Mouse (Mus musculus) cerebellum, postnatal 10 days (tissue): ENCODE data around the gene Asxl1.

Source experiments
- DNase-seq, 2 experiments: peaks; one replicate each; pipeline ENCODE4 v3.0.0; 2021; ENCODE audit warnings: mixed read lengths in 2 of 2

Gene Asxl1

DNA sequence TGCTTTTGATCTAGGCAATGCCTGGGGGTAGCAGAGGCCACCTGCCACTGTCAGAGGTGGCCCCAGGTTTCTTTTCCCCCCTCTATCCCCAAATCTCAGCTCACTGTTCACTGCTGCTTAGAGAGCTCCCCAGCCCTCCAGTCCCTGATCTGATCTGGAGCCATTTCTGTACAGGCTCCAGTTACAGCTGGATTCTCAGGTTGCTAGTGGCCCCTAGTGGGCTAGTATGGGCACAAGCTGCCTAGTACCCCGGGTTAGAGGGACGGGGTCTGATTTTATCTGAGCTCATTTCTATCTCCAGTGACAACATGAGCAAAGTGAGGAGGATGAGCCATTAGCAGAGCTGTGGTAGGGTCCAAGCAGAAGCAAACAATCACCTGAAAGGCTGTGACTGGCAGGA is 69.0 kb downstream of the Asxl1 start:
- peak in 1 of 2 experiments; percentile 46 for DNase-seq

DNA sequence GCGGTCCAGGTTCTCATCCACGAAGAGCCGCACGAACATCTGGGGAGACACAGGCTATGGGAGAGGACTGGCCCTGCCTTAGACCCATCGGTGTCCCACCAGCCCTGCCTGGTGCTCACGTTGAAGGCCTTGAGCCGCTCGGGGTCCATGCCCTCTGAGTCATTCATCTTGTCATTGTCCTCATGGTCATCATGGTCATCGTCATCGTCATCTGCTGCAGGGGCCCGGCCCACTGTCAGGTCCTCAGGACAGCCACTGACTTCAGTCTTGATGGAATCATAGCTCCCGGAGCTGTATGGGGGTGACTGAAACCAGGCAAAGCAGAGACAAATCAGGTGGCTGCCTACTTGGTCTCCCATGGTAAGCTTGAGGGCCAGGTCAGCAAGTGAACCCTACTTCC is 72.2 kb downstream of the Asxl1 start:
- no peak for DNase-seq

DNA sequence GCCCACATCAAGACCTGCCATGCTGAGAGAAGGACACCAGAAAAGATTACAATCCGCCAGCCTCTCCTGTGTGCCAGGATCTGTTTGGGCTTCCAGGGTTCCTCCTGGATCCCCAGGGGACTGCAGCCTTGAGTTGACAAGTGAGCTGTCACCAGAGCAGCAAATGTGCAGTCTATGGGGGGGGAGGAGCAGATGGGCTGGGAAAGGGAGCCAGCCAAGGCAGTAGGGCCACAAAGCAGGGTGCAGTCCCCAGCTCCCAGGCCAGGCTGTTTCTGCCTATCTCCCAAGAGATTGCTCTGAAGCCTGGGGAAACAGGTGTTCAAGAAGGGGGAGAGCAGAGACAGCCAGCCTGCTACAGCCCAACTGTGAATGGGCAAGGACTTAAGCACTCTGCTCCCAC is 72.8 kb downstream of the Asxl1 start:
- DNase-seq: peak in 1 of 2 experiments; percentile 59

DNA sequence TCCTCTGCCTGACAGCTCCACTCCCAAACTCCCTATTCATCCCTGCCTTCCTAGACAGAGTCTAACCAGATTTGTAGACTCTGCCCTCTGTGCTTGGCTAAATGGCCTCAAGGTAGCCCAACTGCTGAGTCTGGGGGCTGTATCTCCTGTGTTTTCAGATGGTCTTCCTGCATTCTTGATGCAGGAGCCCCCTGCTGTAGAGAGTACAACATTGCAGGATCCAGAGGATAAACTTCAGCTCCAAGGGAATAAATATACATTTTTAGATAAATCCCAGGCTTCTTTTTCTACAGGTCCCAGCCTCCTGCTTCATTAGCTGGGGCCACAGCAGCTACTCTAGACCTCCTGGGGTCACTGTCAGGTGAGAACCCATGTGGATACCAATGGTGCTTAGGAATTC is 75.6 kb downstream of the Asxl1 start:
- DNase-seq: no peak

DNA sequence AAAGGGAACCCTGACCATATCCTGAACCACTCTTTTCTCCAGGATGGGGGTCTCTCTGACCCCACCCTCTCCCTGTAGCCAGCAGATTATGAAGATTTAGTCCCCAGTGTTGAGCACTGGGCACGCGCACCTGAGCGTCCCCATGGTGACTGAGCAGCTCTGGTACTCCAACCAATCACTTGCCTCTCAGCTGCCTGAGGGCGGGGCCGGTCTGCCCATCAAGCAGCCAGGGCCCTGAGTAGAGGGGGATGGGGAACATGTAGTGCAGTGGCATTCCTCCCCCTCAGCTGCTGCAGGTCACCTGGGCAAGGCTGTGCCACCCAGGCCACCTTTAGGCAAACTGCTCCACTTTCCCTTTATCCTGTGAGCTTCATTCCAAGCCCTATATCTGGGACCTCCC is 76.4 kb downstream of the Asxl1 start:
- DNase-seq: peak; percentile 57 to 63

DNA sequence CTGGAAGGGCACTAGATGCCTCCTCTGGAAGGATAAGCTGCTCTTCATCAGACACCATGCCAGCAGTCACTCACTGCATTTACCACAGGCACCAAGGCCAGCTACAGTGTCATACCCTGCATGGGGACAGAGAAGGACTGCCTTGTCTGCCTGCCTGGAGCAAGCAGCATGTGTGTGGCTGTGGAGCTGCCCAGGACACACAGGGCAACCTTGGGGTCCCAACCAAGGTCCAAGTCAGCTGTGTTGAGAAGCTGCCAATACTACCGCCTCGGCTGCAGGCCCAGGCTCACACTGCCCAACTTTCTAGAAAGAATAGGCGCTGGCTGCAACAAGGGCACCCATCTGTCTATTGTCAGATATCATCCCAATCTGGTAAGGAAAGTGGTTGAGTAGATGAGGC is 77.5 kb downstream of the Asxl1 start:
- DNase-seq: peak; percentile 48 to 54

DNA sequence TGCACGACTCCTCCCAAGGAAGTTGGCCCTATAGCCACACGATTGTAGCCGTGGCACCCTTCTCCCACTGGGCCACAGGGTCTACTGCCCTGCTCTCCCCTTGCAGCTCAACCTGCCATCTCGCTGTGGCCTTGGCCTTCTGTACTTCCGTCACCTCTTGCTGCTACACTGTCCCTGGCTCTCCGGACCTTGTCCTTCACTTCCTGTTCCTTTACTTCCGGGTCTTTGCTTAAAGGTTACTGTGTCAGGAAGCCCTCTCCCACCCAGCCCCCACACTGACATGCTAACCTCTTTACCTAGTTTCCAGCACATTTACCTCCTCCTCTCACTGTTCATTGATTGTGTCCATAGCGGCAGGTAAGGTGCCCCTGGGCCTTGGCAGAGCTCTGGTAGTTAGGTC is 78.9 kb downstream of the Asxl1 start:
- DNase-seq: no peak

DNA sequence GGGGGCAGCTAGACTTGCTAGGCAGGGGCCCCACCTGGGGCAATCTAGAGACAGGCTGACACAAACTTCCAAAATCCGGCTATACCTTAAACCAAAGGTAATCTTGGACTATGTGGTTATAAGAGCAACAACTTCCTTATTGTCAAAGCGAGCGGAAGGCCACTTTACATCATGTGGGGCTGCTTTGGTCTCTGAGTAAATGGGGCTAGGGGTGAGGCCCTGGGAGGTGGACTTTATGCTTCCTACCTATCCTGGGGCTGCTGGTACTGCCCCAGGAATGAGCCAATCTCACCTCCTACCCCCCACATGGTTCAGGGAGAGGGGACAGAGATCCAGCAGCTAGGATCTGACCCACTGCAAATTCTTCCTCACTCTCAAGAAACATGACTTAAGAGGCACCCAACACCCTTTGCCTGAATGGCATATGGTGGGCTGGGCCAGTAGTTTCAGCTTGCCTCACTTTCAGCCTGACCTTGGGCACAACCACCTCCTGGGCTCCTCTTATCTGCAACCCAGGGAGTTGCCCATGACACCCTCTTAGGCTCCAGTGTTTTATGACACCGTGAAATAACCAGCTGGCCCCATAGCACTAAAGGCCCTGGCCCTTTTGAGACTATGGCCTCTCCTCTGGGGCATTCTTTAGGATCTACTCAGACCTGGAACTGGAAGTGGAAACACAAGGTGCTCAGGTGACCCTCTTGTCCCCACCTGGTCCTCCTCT is 79.7 kb downstream of the Asxl1 start:
- no peak for DNase-seq

DNA sequence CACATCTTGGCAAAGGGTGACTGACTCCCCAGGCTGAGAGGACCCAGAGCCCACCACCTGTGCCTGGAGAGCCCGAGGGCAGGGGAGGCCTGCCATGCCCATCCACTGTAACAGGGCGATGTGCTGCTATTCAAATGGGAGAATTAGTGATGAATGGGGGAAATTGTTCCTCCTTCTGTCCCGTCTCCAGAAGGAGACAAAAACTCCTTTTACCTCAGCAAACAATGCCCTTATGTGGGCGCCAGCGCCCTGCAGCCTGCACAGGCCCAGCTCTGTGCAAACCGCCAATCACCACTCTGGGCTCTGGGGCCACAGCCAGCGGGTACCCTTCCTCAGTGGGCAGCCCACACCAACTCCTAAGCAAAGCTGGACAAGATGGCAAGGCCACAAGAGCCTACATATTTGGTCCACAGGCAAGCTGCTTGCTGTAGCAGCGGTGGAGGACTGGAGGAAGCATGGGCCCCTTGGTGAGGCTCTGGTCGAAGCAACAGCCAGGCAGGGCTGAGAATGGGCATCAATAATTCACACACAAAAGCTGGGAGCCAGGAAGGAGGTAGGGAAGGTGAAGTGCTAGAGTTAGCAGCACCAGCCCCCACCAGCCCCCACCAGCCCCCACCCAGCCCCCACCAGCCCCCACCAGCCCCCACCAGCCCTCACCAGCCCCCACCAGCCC is 80.5 kb downstream of the Asxl1 start:
- peak in 1 of 2 experiments; percentile 51 for DNase-seq

DNA sequence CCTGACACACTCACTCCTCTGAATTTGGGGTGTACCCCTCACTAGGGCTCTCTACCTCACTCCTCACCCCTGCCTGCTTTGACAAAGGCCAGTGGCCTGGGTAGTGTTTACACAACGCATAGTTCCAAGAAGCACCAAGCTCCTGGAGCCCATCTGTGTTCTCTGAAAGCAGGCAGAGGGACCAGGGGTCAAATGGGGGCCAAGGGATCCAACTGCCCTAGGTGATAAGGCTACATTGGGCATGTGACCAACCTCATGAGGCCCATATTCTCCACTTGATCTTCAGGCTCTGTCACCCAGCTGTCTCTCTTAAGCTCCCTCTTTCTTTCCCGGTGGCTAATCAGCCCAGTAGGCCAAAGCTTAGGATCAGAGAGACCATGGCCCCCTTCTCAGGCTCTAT is 81.3 kb downstream of the Asxl1 start:
- no peak for DNase-seq

DNA sequence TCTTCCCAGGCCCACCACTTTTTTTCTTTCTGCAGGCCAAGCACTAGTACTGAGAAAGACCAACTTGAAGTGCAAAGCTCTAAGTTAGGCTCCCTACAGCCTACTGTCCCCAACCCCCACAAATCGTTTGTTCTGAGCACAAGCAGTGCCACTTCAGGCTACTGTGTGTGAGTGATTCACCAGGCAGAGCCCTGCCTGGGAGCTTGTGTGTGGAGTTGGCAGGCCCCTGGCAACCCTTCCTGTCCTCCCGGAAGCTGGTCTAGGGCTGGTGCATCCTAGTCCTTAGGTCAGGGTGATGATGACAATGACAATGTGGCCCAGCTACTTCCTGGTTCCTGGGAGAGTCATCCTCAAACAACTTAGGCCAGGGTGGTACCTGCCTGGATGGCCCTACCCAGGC is 82.9 kb downstream of the Asxl1 start:
- no peak for DNase-seq

DNA sequence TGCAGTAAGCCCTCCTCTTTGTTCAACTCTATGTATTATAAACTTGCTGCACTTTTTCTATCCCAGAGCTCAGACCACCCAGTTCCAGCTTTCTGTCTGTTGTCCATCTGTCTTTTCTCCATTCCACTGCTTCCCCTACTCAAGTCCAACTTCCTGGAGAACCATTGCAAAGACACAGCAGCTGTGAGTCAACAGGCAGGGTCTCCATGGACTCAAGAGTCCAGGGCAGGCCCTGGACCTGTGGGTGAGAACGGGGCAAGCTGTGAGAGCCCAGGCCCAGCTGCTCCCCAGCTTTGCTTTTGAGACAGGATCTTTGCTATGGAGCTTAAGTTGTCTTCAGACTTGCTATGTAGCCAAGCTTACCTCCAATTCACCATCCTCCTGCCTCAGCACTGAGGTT is 84.9 kb downstream of the Asxl1 start:
- no peak for DNase-seq

DNA sequence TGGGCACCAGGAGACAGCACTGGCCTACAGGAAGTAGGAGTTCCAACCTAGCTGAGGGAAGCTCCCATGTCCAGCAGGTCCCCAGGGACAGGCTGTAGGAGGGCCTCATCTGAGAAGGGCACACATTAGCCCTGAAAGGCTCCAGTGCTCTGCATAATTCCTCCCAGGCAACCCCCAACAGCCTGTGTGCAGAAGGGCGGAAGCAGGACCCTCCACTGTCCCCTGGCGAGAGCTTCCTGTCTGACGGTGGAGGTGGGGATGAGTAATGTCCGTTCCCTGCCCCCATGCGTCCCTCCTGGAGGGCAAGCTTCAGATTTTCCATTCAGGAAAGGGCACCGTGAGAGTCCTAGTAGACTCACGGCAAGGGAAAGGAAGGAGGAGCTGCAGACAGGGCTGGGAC is 86.9 kb downstream of the Asxl1 start:
- DNase-seq: no peak

DNA sequence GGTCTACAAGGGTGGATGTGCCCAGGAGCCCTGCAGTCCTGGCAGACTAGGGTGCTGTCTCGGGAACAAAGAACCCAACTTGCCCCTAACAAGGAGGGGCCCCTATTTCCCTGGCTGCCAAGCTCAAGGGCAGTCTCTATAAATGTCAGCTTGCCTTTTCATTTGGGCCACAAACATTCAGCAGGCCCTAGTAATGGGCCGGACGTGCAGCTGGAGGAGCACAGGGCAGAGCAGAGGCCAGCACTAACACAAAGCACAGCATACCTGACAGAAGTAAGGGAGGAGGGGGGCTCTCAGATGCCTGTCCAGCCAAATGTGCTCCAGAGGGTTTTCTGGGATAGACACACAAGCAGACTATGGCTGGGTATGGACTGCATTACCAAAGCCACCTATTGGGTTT is 88.2 kb downstream of the Asxl1 start:
- no peak for DNase-seq

DNA sequence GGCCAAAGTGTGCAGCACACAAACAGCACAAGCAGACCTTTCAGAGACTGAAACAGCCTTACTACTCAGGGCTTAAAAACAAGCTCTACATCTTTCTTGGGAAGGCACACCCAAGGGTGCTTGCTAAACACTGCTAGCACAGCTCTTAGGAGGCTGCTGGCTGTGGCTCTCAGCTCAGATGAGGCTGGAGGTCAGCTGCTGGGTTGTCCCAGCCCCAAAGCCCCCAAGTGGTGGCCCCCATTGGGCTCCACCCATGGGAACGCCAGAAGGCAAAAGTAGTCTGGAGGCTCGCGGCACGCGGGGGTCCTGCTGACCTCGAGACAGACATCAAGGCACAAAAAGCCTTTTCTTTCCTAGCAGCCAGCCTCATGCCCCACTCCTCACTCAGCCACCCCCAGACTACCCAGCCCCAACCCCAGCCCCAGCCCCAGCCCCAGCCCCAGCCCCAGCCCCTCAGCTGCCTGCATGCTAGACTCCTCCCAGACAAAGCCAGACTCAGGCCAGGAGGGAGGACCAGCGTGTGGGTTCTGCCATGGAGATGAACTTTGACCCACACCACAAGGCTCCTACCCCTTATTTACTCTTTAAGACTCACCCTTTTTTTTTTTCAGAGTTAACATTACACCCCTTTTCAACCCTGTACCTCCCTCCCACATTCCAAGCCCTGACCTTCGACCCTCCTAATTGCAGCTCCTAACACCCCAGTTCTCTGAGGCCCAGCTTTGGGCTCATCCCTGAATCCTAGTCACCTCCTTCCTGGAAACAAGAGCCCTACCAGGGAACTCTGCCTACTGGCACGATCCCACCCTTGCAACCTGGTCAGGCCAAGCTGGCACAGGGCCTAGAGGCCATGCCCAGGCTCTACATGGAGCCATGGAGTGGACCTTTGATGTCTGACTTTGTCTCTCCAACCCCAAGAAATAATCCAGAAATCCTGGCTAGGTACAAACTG is 89.5 kb downstream of the Asxl1 start:
- DNase-seq: peak; percentile 82 to 91

DNA sequence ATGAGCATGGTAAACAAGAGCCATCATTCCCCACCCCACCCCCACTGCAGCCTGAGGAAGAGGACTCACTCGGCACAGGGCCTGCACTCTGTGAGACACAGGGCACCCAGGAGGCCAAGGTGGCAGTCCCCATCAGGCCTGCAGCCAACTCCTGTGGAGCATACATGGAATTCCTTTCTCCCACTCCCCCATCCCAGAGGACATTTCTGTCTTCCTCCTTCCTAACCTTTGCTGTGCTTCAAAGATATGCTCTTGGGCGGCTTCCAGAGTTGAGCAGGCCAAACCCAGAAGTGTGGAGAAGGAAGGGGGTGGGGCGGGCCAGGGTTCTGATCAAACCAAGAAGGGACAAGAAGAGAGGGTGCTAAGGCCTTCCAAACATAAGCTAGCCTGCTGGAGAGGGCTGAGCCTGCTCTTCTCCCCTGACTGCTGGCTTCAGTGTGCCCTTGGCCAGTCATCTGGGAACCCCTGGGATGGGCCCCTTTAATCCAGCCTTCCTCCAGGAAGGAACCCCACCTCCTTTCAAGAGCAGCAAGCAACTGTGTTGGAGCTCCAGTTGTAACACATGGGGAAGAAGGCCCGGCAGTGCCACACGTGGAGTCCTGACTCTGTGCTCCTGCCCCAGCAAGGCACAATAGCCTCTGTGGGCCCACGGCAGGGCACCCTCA is 91.1 kb downstream of the Asxl1 start:
- DNase-seq: peak; percentile 54 to 67

DNA sequence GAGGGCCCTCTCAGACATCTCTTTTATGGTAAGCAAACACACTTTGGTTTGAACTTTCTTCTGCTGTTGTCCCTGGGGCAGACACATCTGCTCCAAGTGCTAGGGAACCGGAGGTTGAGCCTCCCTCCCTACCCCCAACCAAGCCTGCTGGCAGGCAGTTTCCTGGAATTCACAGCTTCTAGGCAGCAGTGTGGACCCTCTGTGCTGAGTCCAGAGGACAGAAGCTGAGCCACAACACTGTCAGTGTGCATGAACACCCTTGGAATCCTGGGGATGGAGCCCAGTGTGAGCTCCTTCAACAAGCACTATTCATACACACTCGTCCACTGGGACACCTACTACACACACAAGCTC is 91.7 kb downstream of the Asxl1 start:
- peak in 1 of 2 experiments; percentile 32 for DNase-seq

DNA sequence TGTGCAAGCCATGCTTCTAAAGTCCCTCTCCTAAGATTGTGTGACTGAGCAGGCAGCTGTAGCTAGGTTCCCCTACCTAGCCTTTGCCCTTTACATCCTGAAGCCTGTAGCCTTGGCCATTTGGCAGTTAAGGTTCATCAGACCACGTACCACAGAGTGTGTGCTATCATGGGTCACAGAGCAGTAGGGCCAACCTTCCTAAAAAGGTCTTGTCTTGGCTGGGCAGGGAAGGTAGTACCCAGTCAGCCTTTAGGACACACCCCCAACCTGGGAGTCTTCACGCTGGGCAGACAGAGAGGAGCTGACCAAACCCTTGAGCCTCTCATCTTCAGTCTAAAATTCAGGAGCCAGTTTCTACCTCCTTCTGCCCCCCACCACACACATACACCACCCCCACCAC is 95.1 kb downstream of the Asxl1 start:
- no peak for DNase-seq

DNA sequence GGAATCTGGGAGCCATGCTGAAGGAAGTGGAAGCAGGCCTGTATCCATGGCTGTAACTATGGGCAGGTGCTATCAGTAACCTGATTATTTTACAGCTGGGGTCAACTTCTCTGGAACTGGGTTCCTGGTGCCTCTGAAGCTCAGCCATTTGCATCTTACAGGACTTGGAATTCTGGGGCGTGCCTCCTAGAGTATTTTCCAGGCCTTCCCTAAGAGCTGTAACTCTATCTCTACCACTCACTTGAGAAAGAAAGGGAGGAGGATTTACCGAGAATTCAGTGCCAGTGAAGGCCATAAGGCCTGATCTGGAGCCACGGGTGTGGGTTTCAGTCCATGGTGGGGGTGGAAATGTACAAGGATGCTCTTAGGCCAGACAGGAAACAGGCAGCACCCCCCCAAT is 95.6 kb downstream of the Asxl1 start:
- no peak for DNase-seq

DNA sequence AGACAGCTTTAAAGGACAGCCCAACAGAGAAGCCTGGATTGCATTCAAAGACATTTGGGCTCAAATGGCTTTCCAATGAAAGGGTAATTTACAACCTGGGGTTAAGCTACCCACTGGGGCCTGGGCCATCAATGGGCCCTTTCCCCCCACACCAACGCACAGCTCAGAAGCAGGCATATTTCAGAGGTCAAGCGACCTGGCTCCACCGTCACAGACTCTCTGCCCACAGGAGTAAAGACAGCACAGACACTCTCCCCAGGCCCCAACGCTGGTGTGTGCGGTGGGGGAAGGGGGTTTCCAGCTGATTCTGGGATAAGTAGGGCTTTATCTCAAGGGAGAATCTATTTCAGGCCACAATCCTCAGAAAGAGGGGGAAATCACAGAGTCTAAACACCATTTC is 97.1 kb downstream of the Asxl1 start:
- DNase-seq: no peak

DNA sequence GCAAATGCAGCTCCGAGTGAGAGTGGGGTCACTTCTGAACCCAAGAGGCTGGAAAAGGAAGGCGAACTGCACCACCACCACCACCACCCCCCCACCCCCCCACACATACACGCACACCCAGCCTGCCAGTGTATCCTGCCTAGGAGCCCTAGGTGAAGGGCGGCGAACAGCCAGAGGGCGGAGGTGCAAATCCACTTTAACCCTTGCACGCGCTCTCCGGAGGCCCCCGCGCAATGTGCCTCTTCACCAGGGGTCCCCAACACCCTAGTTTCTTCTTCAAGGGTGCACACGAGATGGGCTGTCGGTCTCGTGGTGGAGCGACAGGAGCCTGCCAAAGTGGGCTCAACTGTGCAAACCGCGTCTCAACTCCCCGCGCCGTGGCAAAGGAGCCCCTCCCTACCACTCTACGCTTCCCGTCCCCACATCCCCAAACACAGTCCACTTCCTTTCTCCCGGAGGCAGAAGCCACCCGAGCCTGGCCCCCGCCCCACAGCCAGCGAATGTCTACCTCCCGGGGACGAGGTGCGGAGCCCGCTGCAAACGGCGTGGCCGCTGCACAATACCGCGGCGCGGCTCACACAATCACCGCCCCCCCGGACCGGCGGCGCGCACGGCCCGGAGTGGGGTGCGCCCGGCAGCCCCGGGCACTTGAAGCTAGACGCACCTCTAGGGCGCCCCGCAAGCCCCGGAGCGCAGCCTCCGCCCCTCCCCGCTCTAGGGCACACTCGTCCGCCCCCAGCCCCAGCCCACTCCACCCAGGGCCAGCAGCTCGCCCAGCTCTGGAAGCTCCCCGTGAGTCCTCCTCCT is 98.0 kb downstream of the Asxl1 start:
- DNase-seq: peak; percentile 56 to 57
